Mouse (Mus musculus) hindbrain, embryonic 10.5 days (tissue): ENCODE results near the gene Htr1f. TPM values are rescaled to one million over a fixed set of nuclear protein-coding genes. Genes with fewer than 3 reads are reported as not detected.

ENCODE experiments used
- DNase-seq: peaks from one replicate; pipeline ENCODE4 v3.0.0-alpha.2; 2017; ENCODE audit warnings: low spot score
- H3K27ac ChIP-seq: fragments of 300-500 bp; sonication (generic); 2 replicates; pipeline ENCODE4 v1.5.1; 2016; ENCODE audit warnings: mild to moderate bottlenecking, moderate library complexity
- H3K27me3 ChIP-seq: fragments of 300-500 bp; sonication (generic); 2 replicates; pipeline ENCODE4 v1.6.1; 2016; ENCODE audit warnings: mild to moderate bottlenecking; ENCODE audit not compliant: poor library complexity, insufficient read depth, severe bottlenecking
- H3K36me3 ChIP-seq: fragments of 300-500 bp; sonication (generic); 2 replicates; pipeline ENCODE4 v1.6.1; 2016; ENCODE audit warnings: mild to moderate bottlenecking, moderate library complexity
- H3K4me1 ChIP-seq: fragments of 300-500 bp; sonication (generic); replicated peaks from 2 replicates; pipeline ENCODE4 v1.6.1; 2016; ENCODE audit warnings: mild to moderate bottlenecking
- H3K4me3 ChIP-seq: fragments of 300-500 bp; sonication (generic); 2 replicates; pipeline ENCODE4 v1.5.1; 2016; ENCODE audit warnings: mild to moderate bottlenecking, moderate library complexity
- H3K9me3 ChIP-seq: fragments of 300-500 bp; sonication (generic); 2 replicates; pipeline ENCODE4 v1.6.1; 2016; ENCODE audit warnings: mild to moderate bottlenecking, moderate library complexity
- WGBS: fragments of 180-500 bp; shearing (Covaris S2); methylation state at CpG from one replicate; pipeline ENCODE4 v1.1.7; 2016; 5-methylcytosine and 5-hydroxymethylcytosine counted together
- polyA plus RNA-seq: library from polyadenylated mRNA; unstranded; fragments of >200 nt; fragmentation: Nextera tagmentation; extraction: Ambion mirVana; gene quantifications from 2 replicates; pipeline ENCODE4 v1.2.1, GENCODE M21; 2016

Gene Htr1f
- polyA plus RNA-seq, 1 experiment from 2014 or later = 0.05 TPM

DNA sequence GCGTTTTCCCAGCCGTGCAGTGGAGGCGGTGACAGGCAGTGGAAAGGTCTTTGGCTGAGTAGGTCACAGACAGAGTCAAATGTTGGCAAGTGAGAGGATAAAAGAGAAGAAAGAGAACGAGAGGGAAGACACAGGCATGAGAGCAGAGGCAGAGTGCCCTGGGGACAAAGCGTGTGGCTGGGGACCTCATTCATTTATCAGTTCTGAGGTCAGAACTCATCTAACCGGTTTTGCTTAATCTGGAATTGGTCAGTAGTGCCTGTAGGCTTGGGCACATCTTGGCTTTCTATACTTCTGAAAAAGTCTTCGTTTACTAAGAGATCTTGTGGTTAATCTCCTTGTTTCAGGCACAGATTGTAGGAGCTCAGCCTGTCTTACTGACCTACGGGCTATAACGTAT is 182.2 kb downstream of the Htr1f start:
- no peak for DNase-seq
- 48% methylated on average over 9 of the region's 9 CpGs for WGBS
- Histone ChIP-seq H3K27me3 (no peaks in the 10 kb centered on the region), H3K9me3 (no peaks in the 10 kb centered on the region), H3K36me3 (no peaks in the 10 kb centered on the region), H3K27ac (no peak overlapping the region), H3K4me1 (no peaks in the 10 kb centered on the region), H3K4me3 (no peak overlapping the region)

DNA sequence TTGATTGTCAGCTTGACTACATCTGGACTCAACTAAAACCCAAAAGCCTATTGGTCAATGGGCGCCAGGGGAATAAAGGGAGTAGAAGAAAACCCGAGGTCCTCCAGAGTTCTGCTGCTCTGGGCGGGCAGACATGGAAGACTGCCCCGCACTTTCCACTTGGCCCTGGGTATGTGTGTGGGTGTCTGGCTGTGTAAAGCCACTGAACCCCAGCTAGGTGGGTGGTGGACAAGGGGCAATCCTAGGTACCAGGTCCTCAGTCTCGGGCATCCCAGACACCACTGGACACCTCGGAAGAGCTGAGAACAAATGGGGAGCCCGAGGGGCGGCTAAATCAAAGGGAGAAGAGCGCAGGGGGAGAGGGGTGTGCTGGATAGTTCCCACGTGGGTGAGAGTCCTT is 196.9 kb downstream of the Htr1f start:
- Histone ChIP-seq H3K4me1 (no peaks in the 10 kb centered on the region), H3K9me3 (no peaks in the 10 kb centered on the region), H3K4me3 (no peak overlapping the region), H3K27ac (no peak overlapping the region), H3K36me3 (no peaks in the 10 kb centered on the region), H3K27me3 (no peaks in the 10 kb centered on the region)
- WGBS = 78% methylated on average over 10 of the region's 10 CpGs
- no peak for DNase-seq

DNA sequence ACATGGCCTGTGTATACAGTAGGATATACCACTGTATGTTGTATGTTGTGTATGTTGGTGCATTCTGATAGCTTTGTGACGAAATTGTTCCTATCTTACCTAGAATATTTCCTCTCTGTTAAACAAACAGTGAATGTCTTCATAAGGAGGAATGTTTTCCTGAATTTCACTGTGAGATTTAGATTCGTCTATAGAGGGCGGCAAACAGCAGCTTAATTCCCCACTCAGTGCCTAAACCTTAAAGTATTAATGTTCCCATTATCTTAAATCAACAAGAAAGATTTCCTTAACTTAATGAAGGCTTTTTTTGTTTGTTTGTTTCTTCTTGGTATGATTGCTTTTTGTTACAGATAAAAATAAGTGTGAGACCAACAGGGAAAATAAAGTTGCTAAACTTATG is 198.5 kb downstream of the Htr1f start:
- Histone ChIP-seq H3K27me3 (no peaks in the 10 kb centered on the region), H3K9me3 (no peaks in the 10 kb centered on the region), H3K4me3 (no peak overlapping the region), H3K27ac (no peak overlapping the region), H3K4me1 (no peaks in the 10 kb centered on the region), H3K36me3 (no peaks in the 10 kb centered on the region)
- 43% methylated on average over 3 of the region's 3 CpGs for WGBS
- DNase-seq = no peak

DNA sequence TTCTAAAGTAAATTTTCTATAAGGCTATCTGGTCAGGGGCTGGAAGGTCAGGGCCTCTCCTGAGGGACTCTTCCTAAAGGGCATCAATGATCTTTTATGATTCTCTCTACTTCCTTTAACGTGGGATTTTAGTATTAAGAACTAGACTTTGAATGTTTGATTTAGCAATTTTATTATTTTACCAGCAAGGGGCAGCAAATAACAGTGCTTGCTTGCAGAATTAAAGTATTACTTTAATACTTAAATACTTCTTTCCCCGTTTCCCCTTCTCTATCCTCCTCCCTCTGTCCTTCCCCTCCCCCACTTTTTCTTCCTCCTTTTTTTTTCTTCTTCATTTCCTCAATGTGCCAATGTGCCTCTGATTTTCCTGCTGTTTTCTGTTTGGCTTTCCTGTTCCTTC is 202.3 kb downstream of the Htr1f start:
- Histone ChIP-seq H3K27ac (no peak overlapping the region), H3K9me3 (no peaks in the 10 kb centered on the region), H3K27me3 (no peaks in the 10 kb centered on the region), H3K36me3 (no peaks in the 10 kb centered on the region), H3K4me1 (no peaks in the 10 kb centered on the region), H3K4me3 (no peak overlapping the region)
- WGBS = 66% methylated on average over 2 of the region's 2 CpGs
- DNase-seq = no peak

DNA sequence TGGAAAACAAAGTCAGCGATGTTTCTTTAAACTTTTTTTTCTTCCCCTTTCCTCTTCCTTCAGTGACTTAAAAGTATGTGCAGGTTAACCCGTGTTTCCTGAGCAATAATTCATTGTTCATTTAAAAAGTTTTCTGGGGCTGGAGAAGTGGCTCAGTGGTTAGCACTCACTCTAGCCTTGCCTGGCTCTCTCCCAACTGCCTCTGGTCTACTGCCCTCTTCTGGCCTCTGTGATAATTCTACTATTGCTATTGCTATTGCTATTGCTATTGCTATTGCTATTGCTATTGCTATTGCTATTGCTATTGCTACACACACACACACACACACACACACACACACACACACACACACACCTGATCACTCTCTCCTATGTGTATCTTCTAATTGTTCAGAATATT is 206.6 kb downstream of the Htr1f start:
- Histone ChIP-seq H3K27me3 (no peaks in the 10 kb centered on the region), H3K4me3 (no peak overlapping the region), H3K36me3 (no peaks in the 10 kb centered on the region), H3K9me3 (no peaks in the 10 kb centered on the region), H3K4me1 (no peaks in the 10 kb centered on the region), H3K27ac (no peak overlapping the region)
- 80% methylated on average over 2 of the region's 2 CpGs for WGBS
- DNase-seq = no peak

DNA sequence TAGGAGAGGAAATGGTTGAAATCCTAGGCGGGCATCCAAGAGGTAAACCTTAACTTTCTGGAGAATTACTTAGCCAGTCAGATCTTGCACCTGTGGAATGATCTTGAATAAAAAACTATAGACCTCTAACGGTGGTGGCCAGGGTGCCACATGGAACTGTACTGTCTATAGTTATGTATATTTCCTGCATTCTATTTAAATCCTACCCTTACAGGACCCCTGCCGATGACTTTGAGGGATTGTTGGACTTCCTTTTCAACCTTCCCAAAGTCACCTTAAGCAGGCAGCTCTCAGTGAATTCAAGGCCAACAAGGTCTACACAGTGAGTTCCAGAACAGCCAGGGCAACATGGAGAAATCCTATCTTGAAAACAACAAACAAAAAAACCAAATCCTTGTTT is 216.2 kb downstream of the Htr1f start:
- peaks cover 6% of the 10 kb centered on the region; the same call in 1 of the 2 replicates for H3K9me3 ChIP-seq
- H3K4me3 ChIP-seq = no peak overlapping the region
- H3K27me3 ChIP-seq = no peaks in the 10 kb centered on the region
- no peak overlapping the region for H3K27ac ChIP-seq
- WGBS = 91% methylated on average over 3 of the region's 3 CpGs
- H3K4me1 ChIP-seq = peaks cover 10% of the 10 kb centered on the region
- no peak for DNase-seq
- no peaks in the 10 kb centered on the region for H3K36me3 ChIP-seq

DNA sequence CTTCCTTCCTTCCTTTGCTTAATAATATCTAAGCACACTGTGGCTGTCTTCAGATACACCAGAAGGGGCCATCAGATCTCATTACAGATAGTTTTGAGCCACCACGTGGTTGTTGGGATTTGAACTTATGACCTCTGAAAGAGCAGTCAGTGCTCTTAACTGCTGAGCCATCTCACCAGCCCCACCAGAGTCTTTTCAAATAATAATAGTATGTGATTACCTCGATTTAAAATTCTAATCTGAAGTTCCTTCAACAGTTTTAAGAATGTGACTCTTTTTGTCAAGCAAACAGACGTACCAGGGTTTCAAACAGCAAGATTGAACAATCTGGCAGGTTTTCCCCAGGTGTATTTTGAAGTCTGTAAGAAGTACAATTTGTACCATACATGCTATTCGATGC is 220.1 kb downstream of the Htr1f start:
- DNase-seq = no peak
- Histone ChIP-seq H3K9me3 (peaks cover 6% of the 10 kb centered on the region; the same call in 1 of the 2 replicates), H3K4me3 (no peak overlapping the region), H3K27me3 (no peaks in the 10 kb centered on the region), H3K36me3 (no peaks in the 10 kb centered on the region), H3K4me1 (peaks cover 14% of the 10 kb centered on the region), H3K27ac (no peak overlapping the region)
- WGBS = 48% methylated on average over 4 of the region's 4 CpGs

DNA sequence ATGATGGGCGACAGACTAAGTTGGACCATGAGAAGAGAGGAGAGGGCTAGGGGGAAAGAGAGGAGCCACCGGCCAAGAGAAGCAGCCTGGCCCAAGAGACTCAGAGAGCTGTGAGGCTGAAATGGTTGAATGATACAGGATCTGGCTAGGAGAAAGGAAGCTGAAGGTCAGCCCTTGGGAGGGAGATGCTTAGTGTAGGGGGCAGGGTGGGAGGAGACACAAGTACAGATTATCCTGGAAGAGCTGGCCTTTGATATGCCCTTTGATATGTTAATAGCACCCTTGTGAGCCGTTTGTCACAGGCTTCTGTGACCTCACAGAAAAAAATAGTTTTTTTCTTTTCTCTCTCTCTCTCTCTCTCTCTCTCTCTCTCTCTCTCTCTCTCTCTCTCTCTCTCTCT is 220.5 kb downstream of the Htr1f start:
- DNase-seq = no peak
- no peak overlapping the region for H3K27ac ChIP-seq
- 29% methylated on average over 3 of the region's 3 CpGs for WGBS

DNA sequence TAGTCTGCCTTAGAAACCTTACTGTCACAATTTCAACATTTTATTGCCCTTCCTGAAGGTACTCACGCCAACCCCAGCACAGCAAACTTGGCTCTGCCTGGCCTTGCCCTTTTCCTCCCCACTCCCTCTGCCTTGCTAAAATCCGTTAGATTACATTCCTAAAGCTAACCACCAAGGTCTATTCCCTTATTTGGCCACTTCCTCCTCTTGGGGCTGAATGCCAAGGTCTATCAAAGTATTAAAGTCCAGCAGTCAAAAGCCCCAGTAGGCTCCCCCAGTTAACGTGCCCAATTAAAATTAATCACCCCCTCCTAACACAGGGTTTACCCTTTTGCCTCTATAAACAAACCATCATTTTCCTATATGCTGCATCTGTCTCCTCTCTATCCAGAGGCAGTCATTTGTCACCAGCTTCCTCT is 221.2 kb downstream of the Htr1f start:
- no peak for DNase-seq
- Histone ChIP-seq H3K4me1 (peaks cover 14% of the 10 kb centered on the region), H3K9me3 (peaks cover 6% of the 10 kb centered on the region; the same call in 1 of the 2 replicates), H3K27me3 (no peaks in the 10 kb centered on the region), H3K27ac (no peak overlapping the region), H3K4me3 (no peak overlapping the region), H3K36me3 (no peaks in the 10 kb centered on the region)
- 58% methylated on average over 3 of the region's 3 CpGs for WGBS

More for the DNA sequence above, 220.5 kb downstream of the Htr1f start:
- Histone ChIP-seq H3K4me3 (no peak overlapping the region), H3K36me3 (no peaks in the 10 kb centered on the region), H3K27me3 (no peaks in the 10 kb centered on the region), H3K4me1 (peaks cover 14% of the 10 kb centered on the region), H3K9me3 (peaks cover 6% of the 10 kb centered on the region; the same call in 1 of the 2 replicates)

DNA sequence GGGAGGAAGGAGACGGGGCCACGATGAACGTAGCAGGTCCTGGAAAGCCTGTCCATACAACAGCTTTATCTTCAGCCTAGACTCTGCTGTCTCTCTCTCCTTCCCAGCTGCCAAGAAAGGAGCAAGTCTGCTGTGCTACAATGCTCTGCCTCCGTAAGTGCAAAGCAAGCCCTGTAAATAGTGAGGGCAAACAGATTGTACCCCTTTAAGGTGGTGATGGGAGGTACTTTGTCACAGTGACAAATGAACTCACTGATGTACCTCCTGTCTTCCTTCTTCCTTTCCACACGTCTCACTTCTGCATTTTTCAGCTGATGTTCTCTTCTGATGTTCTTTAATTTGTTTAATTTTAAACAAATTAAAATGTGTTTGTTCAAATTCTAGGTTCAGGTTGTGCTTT is 221.8 kb downstream of the Htr1f start:
- H3K27me3 ChIP-seq = no peaks in the 10 kb centered on the region
- no peaks in the 10 kb centered on the region for H3K36me3 ChIP-seq
- WGBS = 77% methylated on average over 5 of the region's 5 CpGs
- H3K9me3 ChIP-seq = peaks cover 6% of the 10 kb centered on the region; the same call in 1 of the 2 replicates
- no peak overlapping the region for H3K27ac ChIP-seq
- no peak overlapping the region for H3K4me3 ChIP-seq
- DNase-seq = no peak
- H3K4me1 ChIP-seq = peaks cover 14% of the 10 kb centered on the region

DNA sequence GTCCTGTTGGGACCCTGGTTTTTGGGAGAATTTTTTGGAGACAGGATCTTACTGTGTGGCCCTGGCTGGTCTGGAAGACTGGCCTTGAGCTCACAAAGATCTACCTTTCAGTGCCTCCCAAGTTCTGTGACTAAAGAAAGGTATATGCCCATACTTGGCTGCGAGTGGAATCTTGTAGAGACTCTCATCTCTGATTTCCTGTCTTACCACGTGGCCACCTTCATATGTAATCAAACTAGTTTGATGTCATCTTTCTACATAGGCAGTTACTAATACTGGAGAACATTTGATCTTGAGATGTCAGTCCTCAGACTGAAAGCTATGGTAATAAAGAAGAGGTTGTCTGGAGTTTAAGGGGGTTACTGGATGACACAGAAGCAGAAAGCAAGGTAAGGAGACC is 224.2 kb downstream of the Htr1f start:
- H3K4me1 ChIP-seq = peaks cover 14% of the 10 kb centered on the region
- no peak overlapping the region for H3K27ac ChIP-seq
- H3K36me3 ChIP-seq = no peaks in the 10 kb centered on the region
- 88% methylated on average over 2 of the region's 2 CpGs for WGBS
- H3K9me3 ChIP-seq = no peaks in the 10 kb centered on the region
- DNase-seq = no peak
- H3K27me3 ChIP-seq = no peaks in the 10 kb centered on the region
- H3K4me3 ChIP-seq = no peak overlapping the region

DNA sequence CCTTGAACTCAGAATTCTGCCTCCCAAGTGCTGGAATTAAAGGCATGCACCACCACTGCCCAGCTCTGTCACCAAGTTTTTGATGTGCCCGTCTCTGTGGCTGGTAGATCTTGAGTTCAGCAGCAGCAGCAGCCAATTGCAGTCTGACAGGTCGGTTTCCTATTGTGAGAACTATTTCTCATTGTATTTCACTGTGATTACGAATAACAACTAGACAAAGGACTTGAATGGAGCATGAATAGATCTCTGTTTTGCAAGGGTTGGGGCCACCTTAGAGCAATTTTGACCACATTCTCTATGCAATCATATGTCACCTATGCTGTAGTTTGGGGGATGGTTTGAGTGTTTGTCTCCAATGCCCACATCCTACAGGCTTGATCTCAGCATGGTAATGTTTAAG is 224.7 kb downstream of the Htr1f start:
- DNase-seq = no peak
- WGBS = 73% methylated on average over 3 of the region's 3 CpGs
- Histone ChIP-seq H3K4me1 (peaks cover 14% of the 10 kb centered on the region), H3K27ac (no peak overlapping the region), H3K36me3 (no peaks in the 10 kb centered on the region), H3K27me3 (no peaks in the 10 kb centered on the region), H3K4me3 (no peak overlapping the region), H3K9me3 (no peaks in the 10 kb centered on the region)

DNA sequence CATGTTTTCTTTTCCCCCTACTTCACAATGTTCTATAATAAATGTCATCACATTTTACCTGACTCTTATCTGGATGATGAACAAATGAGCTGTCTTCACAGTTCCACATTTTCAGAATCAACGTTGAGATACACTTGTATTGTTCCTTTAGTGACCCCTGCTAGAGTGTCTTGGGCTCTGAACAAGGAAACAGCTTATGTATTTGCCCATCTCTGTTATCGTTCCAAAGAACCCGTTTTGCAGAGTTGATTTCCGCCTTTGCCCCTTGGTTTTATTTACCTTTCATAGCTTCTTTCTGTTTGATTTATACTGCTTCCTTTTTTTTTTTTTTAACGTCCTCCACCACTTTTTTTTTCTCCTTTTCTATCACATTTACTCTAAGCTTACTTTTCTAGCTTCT is 225.9 kb downstream of the Htr1f start:
- 90% methylated on average over 5 of the region's 5 CpGs for WGBS
- H3K27me3 ChIP-seq = no peaks in the 10 kb centered on the region
- H3K4me3 ChIP-seq = no peak overlapping the region
- H3K27ac ChIP-seq = no peak overlapping the region
- DNase-seq = no peak
- no peaks in the 10 kb centered on the region for H3K9me3 ChIP-seq
- H3K36me3 ChIP-seq = no peaks in the 10 kb centered on the region
- H3K4me1 ChIP-seq = peaks cover 6% of the 10 kb centered on the region; the same call in 1 of the 2 replicates

DNA sequence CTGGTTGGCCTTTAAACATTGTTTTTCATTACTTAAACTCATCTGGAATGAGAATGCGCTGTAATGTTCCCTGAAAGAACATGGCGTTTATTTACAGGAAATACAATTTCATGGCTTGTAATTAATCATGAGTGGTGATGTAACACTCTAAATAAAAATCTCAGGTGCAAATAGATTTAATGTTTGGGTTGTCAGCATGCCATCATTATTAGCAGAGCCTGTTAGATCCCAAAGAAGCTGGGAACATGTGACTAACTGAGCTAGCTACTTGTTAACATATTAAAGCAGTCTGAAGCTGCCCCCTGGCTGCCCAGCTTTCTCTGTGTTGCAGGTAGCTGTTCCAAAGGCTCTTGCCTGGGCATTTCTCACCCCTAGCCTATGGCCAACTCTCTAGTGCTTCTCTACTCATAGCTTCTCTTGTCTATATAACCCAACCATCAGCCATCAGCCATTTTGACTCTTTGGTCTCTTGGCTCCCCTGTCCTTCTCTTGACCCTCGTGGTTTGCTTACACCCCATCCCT is 227.0 kb downstream of the Htr1f start:
- Histone ChIP-seq H3K4me1 (no peaks in the 10 kb centered on the region), H3K4me3 (no peak overlapping the region), H3K36me3 (no peaks in the 10 kb centered on the region), H3K9me3 (no peaks in the 10 kb centered on the region), H3K27ac (no peak overlapping the region), H3K27me3 (no peaks in the 10 kb centered on the region)
- no peak for DNase-seq
- 86% methylated on average over 3 of the region's 3 CpGs for WGBS
